Mouse (Mus musculus) olfactory bulb, adult 2 months (tissue): ENCODE measurements around the gene Vapb. TPM values are rescaled to one million over a fixed set of nuclear protein-coding genes. Genes with fewer than 3 reads are reported as not detected.

Experiments
- H3K27ac ChIP-seq: fragments of 200-500 bp; 2 replicates; pipeline ENCODE4 v1.5.1; 2012; ENCODE audit warnings: low read depth, low read length; ENCODE audit not compliant: insufficient read depth
- H3K4me1 ChIP-seq: fragments of 200-500 bp; 2 replicates; pipeline ENCODE4 v1.6.1; 2012; ENCODE audit warnings: low read length; ENCODE audit not compliant: control insufficient read depth, insufficient read depth
- H3K4me3 ChIP-seq: fragments of 200-500 bp; 2 replicates; pipeline ENCODE4 v1.5.1; 2012; ENCODE audit warnings: mild to moderate bottlenecking, low read depth, low read length, moderate library complexity; ENCODE audit not compliant: insufficient read depth
- CTCF ChIP-seq: fragments of 200-500 bp; IDR thresholded peaks from 2 replicates; pipeline ENCODE4 v1.5.1; 2012; ENCODE audit warnings: low read depth, mild to moderate bottlenecking, low read length, moderate library complexity; ENCODE audit not compliant: insufficient read depth
- POLR2A ChIP-seq: fragments of 200-500 bp; IDR thresholded peaks from 2 replicates; pipeline ENCODE4 v1.6.1; 2012; ENCODE audit warnings: mild to moderate bottlenecking, low read depth, low read length, moderate library complexity; ENCODE audit not compliant: insufficient read depth
- WGBS: fragments of 180-500 bp; shearing (Covaris S2); methylation state at CpG from one replicate; pipeline ENCODE4 v1.1.7; 2018; 5-methylcytosine and 5-hydroxymethylcytosine counted together
- polyA plus RNA-seq: library from polyadenylated mRNA; stranded (reverse); fragments of >200 nt; gene quantifications from 2 replicates; pipeline ENCODE4 v1.2.4, GENCODE M21; 2012; ENCODE audit warnings: low replicate concordance; ENCODE audit not compliant: missing spikeins, insufficient read depth, insufficient read length

Vapb gene
- polyA plus RNA-seq, 1 experiment: not detected

DNA sequence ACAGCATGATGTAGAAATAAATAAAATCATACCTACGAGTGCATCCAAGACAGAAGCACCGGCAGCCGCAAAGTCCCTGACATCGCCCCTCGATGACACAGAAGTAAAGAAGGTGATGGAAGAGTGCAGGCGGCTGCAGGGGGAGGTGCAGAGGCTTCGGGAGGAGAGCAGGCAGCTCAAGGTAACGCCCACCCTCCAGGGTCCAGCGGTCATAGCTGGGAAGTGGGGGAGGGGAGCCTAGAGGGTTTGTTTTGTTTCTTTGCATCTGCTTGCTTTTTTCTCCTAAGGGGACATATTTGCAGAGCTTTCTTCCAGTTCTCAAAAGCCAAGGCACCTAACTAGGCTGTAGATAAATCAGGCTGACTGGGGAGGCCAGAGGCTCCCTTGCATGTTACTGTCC, 38.8 kb downstream of the Vapb start:
- peaks cover 15% of the 10 kb centered on the region for H3K4me1 ChIP-seq
- 67% methylated on average over 9 of the region's 9 CpGs for WGBS

DNA sequence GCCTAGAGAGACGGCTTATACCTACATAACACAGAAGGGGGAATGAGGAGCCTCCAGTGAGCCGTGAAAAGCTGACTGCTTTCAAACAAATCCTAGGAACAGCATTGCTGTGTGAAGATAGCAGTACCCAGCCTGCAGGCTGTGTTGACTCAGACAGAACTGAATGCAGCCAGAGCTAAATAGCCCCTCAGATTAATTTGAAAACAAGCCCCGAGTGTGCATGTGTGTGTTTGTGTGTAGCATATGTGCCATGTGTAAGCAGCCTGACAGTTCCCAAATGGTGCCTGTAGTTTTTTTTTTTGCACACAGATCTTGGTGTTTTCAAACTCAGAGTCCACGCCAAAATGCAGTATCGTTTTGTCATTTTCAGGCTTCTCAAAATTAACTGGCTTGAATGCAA, 43.6 kb downstream of the Vapb start:
- Histone ChIP-seq H3K4me1 (no peaks in the 10 kb centered on the region), H3K4me3 (no peak overlapping the region), H3K27ac (no peak overlapping the region)
- TF ChIP-seq CTCF (no peak), POLR2A (no peak)
- 86% methylated on average over 5 of the region's 5 CpGs for WGBS

More for the DNA sequence above, 38.8 kb downstream of the Vapb start:
- no peak overlapping the region for H3K27ac ChIP-seq
- TF ChIP-seq POLR2A (no peak), CTCF (no peak)
- H3K4me3 ChIP-seq: no peak overlapping the region

DNA sequence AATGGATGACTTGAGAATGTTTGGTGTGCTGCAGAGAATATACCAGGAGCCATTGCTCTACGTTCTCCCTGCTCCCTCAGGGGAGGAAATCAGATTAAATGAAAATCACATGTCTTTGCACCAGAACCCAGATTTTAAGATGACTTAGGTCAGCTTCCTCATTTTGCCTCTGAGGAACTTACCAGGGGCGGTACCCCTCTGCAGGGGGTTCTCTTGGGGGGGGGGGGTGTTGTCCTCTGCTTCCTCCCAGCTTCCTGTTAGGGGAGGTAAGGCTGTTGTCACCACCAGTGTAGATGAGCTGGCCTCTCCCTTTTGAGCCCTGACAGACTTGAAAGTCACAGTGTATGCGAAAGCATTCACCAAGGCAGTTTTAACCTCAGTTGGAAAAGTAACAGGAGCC, 47.1 kb downstream of the Vapb start:
- no peak overlapping the region for H3K27ac ChIP-seq
- H3K4me3 ChIP-seq: no peak overlapping the region
- H3K4me1 ChIP-seq: peaks cover under 1% of the 10 kb centered on the region; the same call in 1 of the 2 replicates
- 88% methylated on average over 3 of the region's 3 CpGs for WGBS
- TF ChIP-seq CTCF: no peak
- TF ChIP-seq POLR2A: no peak

GRCm38 (mm10) chr2:173784884-173785283, 47.6 kb downstream of the Vapb start:
- TF ChIP-seq CTCF: no peak
- Histone ChIP-seq H3K27ac (no peak overlapping the region), H3K4me1 (peaks cover 5% of the 10 kb centered on the region), H3K4me3 (no peak overlapping the region)
- WGBS: 89% methylated on average over 6 of the region's 6 CpGs

DNA sequence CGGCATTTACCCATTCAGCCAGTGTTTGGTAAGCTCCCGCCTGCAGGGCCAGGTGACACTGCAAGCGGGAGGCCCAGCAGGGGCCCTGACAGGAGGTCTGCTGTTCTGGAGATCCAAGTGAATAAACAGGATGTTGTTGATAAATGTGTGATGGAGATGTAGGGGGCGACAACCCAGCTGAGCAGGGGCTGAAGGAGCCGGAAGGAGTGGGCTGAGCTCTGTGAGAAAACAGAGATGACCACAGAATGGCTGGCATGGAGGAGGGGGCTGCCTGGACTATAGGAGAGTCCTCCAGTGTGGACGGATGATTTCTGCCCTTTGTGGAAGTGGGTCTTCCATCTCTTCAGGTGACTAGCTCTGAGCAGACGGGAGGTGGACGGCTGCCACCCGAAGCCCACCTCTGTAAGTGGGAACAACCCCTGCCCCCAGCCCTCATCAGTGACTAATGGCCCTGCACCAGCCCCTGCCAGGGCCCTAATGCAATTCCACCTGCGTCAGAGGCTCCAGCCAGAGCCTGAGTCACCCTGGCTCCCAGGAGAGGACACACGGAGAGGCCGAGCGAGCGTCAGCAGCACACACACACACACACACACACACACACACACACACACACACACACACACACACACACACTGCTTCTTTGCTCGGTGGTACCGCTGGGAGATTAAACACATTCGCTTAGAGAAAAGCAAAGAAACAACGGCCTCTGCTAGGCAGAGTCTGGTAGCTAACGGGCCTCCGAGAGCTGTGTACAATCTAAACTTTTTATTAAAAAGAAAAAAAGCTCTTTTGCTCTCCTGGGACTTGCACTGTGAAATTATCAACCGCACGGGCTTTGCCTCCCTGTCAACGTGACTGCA, 52.9 kb downstream of the Vapb start:
- 24% methylated on average over 23 of the region's 23 CpGs for WGBS
- H3K4me1 ChIP-seq: peaks cover 40% of the 10 kb centered on the region
- no peak overlapping the region for H3K4me3 ChIP-seq
- H3K27ac ChIP-seq: no peak overlapping the region; the same call in 1 of the 2 replicates
- no peak for TF ChIP-seq POLR2A
- TF ChIP-seq CTCF: no peak

DNA sequence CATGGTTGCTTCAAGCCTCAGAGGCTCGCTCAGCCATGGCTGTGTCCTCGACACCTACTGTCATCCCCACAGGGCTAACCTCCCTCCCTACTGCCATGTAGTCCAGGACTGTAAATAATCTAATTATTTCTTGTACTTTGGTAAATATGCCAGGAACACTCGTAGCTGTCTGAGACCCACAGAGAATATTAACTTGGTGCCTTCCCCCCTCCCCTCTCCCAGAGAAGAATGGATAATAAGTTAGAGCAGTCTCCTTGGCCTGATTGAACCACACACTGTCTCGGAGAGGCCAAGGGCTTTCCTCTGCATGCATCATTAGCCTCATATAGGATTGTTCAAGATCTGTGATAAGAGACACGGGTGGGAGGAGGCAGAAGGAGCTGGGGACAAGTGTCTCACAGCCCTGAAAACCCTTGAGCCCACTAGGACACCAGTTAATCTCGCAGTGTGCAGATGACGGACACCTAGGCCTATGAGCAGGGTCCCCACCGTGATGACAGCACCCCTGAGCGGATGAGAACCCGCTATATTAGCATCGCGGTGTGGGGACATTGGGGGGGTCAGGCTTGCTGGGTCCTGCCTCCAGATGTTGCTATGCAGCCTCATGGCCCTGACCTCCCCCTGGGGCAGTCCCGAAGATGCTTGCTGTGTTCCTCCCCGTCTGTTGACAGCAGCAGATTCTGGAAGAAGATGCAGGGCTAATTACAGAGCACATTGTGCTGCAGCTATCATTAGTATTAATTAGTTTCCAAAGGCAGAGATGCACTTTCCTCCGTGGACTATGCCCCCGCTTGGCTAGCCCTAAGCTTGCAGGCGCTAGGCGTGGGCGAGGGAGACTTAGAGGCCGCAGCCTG, 54.8 kb downstream of the Vapb start:
- 34% methylated on average over 20 of the region's 20 CpGs for WGBS
- Histone ChIP-seq H3K27ac (no peak overlapping the region), H3K4me3 (no peak overlapping the region), H3K4me1 (peaks cover 43% of the 10 kb centered on the region)
- TF ChIP-seq POLR2A (0 out of 2 replicates have a peak, but pooled peaks have one; percentile 5), CTCF (no peak)

DNA sequence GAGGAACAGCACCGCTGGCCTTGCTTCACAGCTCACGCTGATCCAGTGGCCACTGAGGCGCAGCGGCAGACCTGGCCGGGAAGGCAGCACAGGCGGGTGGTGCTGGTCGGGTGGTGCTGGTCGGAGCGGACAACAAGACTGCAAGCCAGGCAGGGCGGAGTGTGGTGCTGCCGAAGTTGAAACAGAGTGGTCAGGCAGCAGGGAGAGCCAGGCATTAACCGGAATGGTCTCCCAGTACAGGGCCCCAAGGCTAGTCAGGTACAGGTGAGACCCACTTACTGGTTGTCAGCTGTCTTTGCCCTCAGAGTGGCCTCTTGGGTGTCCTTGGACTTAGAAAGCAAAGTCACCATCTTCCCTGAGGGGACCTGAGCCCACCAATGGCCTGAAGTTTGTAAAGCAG, 56.7 kb downstream of the Vapb start:
- Histone ChIP-seq H3K27ac (no peak overlapping the region), H3K4me3 (no peak overlapping the region), H3K4me1 (peaks cover 43% of the 10 kb centered on the region)
- 96% methylated on average over 12 of the region's 12 CpGs for WGBS
- TF ChIP-seq POLR2A: no peak

DNA sequence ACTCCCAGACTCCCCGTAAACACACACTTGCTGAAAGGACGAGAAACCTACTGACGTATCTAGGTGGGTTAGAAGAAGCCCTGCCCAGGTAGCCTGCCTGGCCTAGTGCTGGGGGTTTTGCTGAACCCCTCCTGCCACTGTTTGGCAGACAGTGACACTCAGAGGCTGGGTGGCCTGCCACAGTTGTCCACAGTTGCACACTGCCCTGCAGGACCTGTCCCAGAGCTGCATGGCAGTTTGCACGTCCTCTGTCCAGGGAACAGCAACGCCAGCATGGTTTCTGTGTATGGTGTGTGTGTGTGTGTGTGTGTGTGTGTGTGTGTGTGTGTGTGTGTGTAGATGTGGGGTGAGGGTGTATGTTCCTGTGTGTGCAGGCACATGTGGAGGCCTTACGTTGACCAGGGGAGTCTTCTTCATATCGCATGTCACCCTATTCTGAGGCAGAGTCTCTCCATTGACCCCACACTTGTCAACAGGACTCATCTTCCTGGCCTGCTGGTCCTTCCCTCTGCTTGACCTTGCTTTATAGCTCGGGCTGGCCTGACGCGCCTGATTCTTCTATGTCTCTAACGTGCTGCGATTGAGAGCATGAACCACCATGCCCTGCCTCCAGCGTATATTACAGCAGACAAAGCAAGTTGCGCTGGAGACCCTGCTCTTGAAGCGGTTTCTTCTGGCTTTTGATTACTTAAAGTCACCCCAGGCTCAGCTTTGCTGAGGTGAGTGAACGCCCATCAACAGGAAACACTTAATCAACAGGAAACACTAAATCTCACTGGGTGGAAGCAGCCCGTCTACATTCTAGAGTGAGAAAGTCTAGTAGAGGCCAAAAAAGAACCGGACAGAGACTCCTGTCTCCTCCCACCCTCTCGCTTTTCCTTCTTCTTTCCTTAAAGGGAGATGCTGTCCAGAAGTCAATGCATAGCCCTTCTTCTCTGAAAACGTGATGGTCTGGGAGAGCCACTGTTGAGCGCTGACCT, 57.5 kb downstream of the Vapb start:
- 93% methylated on average over 21 of the region's 21 CpGs for WGBS
- TF ChIP-seq POLR2A (no peak), CTCF (no peak)
- no peak overlapping the region for H3K27ac ChIP-seq
- no peak overlapping the region for H3K4me3 ChIP-seq
- H3K4me1 ChIP-seq: peaks cover 38% of the 10 kb centered on the region
